Mouse (Mus musculus): Measurements from ENCODE around the gene Ppp4r3a.

GRCm38 (mm10) chr12:101026518-101026917 is 57.0 kb downstream of the Ppp4r3a start:
- no peak for TF ChIP-seq CTCF (IDR thresholded peaks at IDR 0.05; ENCODE audit: control insufficient read depth, insufficient read depth, insufficient read length)
- TF ChIP-seq USF1 (IDR thresholded peaks at IDR 0.05; ENCODE audit: low read depth) = no peak
- TF ChIP-seq MAX (IDR thresholded peaks at IDR 0.05) = no peak
- TF ChIP-seq FOSL1 (IDR thresholded peaks at IDR 0.05; ENCODE audit: insufficient read depth, low read length, poor library complexity, severe bottlenecking) = no peak
- no peak for TF ChIP-seq CEBPB (IDR thresholded peaks at IDR 0.05; ENCODE audit: low read depth)
- no peak for TF ChIP-seq MYOG (IDR thresholded peaks at IDR 0.05; ENCODE audit: control insufficient read depth, extremely low read depth, insufficient read length)
- TF ChIP-seq MYOD1 (IDR thresholded peaks at IDR 0.05; ENCODE audit: control insufficient read depth, insufficient read length, low read depth) = no peak

All from C2C12 (cell line).